Mouse (Mus musculus) C2C12 (cell line): ENCODE measurements around the gene Ndufa6. TPM values are rescaled to one million over a fixed set of nuclear protein-coding genes. Genes with fewer than 3 reads are reported as not detected.
"Not testable (repeated sequence)": the region's sequence is repeated elsewhere in the genome, so short reads cannot be mapped to it uniquely, and the experiment has no call there.

Experiments
- H3K27me3 ChIP-seq: one replicate; pipeline ENCODE4 v1.6.1; 2011; ENCODE audit not compliant: control insufficient read depth, insufficient read depth, insufficient read length
- H3K36me3 ChIP-seq: one replicate; pipeline ENCODE4 v1.6.1; 2011; ENCODE audit not compliant: control insufficient read depth, insufficient read depth
- H3K4me3 ChIP-seq: one replicate; pipeline ENCODE4 v1.5.1; 2011; ENCODE audit warnings: mild to moderate bottlenecking, control low read depth; ENCODE audit not compliant: poor library complexity, insufficient read depth, severe bottlenecking
- H3K79me2 ChIP-seq: one replicate; pipeline ENCODE4 v1.6.1; 2011; ENCODE audit not compliant: control insufficient read depth, insufficient read depth
- H3K79me3 ChIP-seq: one replicate; pipeline ENCODE4 v1.6.1; 2011; ENCODE audit warnings: low read depth, control low read depth
- H3ac ChIP-seq: one replicate; pipeline ENCODE3; 2011; ENCODE audit warnings: low read depth; ENCODE audit not compliant: control insufficient read depth, insufficient read length
- CEBPB ChIP-seq: IDR thresholded peaks from one replicate; pipeline ENCODE4 v1.6.1; 2011; ENCODE audit warnings: low read depth, mild to moderate bottlenecking, control low read depth, moderate library complexity
- CTCF ChIP-seq: IDR thresholded peaks from one replicate; pipeline ENCODE4 v1.5.1; 2011; ENCODE audit not compliant: control insufficient read depth, insufficient read depth, insufficient read length
- FOSL1 ChIP-seq: IDR thresholded peaks from one replicate; pipeline ENCODE4 v1.8.0; 2011; ENCODE audit warnings: mild to moderate bottlenecking, low read length; ENCODE audit not compliant: poor library complexity, insufficient read depth, severe bottlenecking
- MAX ChIP-seq: IDR thresholded peaks from one replicate; pipeline ENCODE4 v1.6.1; 2011; ENCODE audit warnings: mild to moderate bottlenecking, control low read depth
- MYOD1 ChIP-seq: IDR thresholded peaks from one replicate; pipeline ENCODE4 v1.6.1; 2011; ENCODE audit warnings: low read depth; ENCODE audit not compliant: control insufficient read depth, insufficient read length
- MYOG ChIP-seq: IDR thresholded peaks from one replicate; pipeline ENCODE4 v1.6.1; 2011; ENCODE audit not compliant: control insufficient read depth, insufficient read length; ENCODE audit errors: extremely low read depth
- USF1 ChIP-seq: IDR thresholded peaks from one replicate; pipeline ENCODE4 v1.6.1; 2011; ENCODE audit warnings: low read depth, mild to moderate bottlenecking, control low read depth, moderate library complexity
- polyA plus RNA-seq: library from polyadenylated mRNA; unstranded; fragments of >200 nt; fragmentation: generic; extraction: Trizol; gene quantifications from one replicate; pipeline ENCODE4 v1.2.1, GENCODE M21; 2012; ENCODE audit warnings: missing spikeins

Gene Ndufa6
- polyA plus RNA-seq, 1 experiment: 385 TPM

DNA sequence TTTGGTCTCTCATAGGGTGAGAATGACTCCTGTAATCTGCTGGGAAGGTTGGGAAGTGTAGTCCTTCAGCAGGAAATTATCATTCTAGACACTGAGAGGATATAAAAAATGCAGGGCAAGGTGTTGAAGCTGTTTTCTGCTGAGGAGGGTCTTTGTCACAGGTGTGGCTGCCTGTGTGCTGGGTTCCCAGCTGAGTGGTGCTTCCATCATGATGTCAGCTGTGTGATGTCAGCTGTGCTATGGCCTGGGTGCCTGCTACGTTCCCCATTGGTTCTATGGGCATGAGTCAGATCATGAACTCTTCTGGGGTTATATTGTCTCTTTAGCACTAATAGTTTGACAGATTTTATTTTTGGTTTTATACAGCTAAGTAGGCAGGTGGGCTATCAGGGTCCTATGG is 14.7 kb upstream of the Ndufa6 start:
- TF ChIP-seq MAX (no peak), USF1 (no peak), MYOD1 (no peak), MYOG (no peak), CTCF (no peak), FOSL1 (no peak)
- H3ac ChIP-seq: no peak overlapping the region
- no peak overlapping the region for H3K4me3 ChIP-seq
- H3K79me3 ChIP-seq: no peaks in the 10 kb centered on the region
- H3K27me3 ChIP-seq: peaks cover 13% of the 10 kb centered on the region
- no peaks in the 10 kb centered on the region for H3K79me2 ChIP-seq
- H3K36me3 ChIP-seq: no peaks in the 10 kb centered on the region

DNA sequence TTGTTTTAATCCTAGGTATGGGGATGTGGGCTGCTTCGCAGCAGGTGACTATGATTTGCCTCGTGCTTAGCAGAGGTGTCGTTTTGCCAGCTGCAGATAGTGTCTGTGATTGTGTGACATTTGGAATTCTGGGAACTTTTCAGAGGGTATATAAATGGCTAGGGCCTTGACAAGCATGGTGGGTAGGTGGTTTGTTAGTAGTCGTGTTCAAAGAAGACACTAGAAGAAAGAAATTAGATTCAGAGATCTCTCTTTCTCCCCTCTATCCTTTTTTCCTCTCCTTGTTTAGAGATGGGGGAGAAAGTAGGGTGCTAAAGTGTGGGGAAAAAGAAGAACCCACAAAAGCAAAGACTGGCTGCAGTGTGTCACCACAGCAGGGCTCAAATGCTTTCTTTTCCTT is 14.0 kb upstream of the Ndufa6 start:
- H3K27me3 ChIP-seq: peaks cover 13% of the 10 kb centered on the region
- no peaks in the 10 kb centered on the region for H3K79me3 ChIP-seq
- no peak overlapping the region for H3ac ChIP-seq
- no peaks in the 10 kb centered on the region for H3K36me3 ChIP-seq
- H3K79me2 ChIP-seq: no peaks in the 10 kb centered on the region
- no peak for TF ChIP-seq CTCF
- no peak for TF ChIP-seq CEBPB
- TF ChIP-seq FOSL1: no peak
- no peak for TF ChIP-seq MYOG
- TF ChIP-seq USF1: no peak
- TF ChIP-seq MAX: no peak
- no peak for TF ChIP-seq MYOD1
- H3K4me3 ChIP-seq: no peak overlapping the region

DNA sequence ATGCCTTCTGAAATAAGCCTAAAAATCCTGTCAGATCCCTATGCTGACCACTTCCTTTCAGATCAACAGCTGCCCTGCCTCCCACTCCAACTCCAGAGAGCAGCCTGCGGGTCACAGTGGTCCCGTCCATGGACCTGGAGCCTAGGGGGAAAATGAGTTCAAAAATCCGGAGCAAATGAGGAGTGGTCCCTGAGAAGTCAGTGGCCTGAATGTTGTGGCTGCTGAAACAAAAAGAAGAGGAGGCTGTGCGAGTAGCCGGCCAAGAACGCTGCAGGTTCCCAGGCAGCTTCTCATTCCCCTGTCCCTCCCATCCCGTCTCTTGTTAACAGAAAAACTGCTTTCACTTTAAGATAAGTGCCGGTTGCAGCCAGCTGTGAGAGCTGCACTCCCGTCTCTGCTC is 10.4 kb upstream of the Ndufa6 start:
- H3K79me2 ChIP-seq, H3K79me3 ChIP-seq, H3K4me3 ChIP-seq, H3ac ChIP-seq, H3K27me3 ChIP-seq, H3K36me3 ChIP-seq: not testable (repeated sequence)

DNA sequence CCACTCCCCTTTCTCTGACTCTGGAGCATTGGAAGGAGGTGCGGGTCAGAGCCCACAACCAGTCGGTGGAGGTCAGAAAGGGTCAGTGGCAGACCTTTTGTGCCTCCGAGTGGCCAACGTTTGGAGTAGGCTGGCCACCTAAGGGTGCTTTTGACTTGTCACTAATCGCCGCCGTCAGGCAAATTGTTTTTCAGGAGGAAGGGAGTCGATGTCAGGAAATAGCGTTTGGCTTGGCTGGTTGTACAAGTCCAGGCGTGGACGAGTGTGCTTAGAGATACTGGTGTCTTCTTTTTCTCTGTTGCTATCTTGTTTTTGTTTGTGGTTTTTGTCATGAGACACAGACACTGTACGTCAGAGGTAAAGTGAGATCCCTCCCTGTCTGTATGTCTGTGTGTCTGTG is 9.7 kb upstream of the Ndufa6 start:
- H3K4me3 ChIP-seq, H3ac ChIP-seq, H3K27me3 ChIP-seq, H3K36me3 ChIP-seq, H3K79me2 ChIP-seq, H3K79me3 ChIP-seq: not testable (repeated sequence)

DNA sequence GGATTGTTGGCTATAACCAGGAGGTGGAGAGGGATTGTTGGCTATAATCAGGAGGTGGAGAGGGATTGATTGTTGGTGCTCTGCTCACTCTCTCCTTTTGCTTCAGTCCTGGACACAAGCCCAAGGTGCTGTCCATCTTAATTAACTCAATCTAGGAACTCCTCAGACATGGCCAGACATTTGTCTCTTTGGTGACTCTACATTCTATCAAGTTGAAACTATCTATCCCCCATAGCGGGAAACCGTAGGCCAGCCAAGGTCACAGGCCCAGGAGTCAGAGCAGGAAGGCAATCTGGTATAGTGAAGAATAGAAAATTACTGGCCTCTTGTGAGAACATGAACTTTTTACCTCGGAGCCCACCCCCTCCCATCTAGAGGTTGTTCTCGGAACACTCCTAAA is 8.1 kb upstream of the Ndufa6 start:
- Histone ChIP-seq H3K79me3 (no peaks in the 10 kb centered on the region), H3K4me3 (no peak overlapping the region), H3K36me3 (no peaks in the 10 kb centered on the region), H3K27me3 (no peaks in the 10 kb centered on the region), H3ac (no peak overlapping the region), H3K79me2 (no peaks in the 10 kb centered on the region)
- TF ChIP-seq MYOG (no peak), MAX (no peak), FOSL1 (no peak), CEBPB (no peak), USF1 (no peak), CTCF (no peak), MYOD1 (no peak)

DNA sequence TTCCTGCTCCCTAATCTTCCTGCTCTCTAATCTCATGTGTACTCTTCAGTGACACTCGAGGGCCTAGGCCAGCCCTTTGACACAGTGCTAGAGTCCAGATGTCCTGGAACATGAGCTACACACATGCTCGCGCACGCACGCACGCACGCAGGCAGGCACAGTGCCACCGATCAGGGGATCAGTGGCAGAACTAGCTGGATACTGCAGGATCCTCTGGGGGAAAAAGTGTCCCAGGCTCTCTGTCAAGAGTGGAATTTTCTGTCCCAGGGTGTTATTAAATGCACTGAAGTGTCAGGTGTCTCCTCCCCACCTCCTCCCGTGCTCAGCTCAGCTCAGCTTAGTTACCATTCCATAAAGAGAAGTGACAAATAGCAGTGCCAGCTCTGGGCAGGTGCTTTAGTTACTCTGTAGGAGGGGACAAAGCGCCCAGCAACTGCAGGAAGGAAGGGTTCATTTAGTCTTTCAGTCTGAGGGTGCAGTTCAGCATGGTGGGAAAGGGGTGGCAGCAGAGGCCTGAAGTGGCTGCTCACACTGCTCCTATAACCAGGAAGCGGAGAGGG is 7.4 kb upstream of the Ndufa6 start:
- TF ChIP-seq MYOG (no peak), USF1 (no peak), FOSL1 (no peak), CEBPB (no peak), MAX (no peak), MYOD1 (no peak), CTCF (no peak)
- no peaks in the 10 kb centered on the region for H3K36me3 ChIP-seq
- H3K79me2 ChIP-seq: no peaks in the 10 kb centered on the region
- H3K4me3 ChIP-seq: no peak overlapping the region
- H3ac ChIP-seq: no peak overlapping the region
- no peaks in the 10 kb centered on the region for H3K27me3 ChIP-seq
- no peaks in the 10 kb centered on the region for H3K79me3 ChIP-seq
